Mouse (Mus musculus) hindbrain, embryonic 14.5 days (tissue): ENCODE results near the gene H2-K1. TPM values are rescaled to one million over a fixed set of nuclear protein-coding genes. Genes with fewer than 3 reads are reported as not detected.

ENCODE experiments used
- ATAC-seq: fragments of 200-750 bp; cut with Nextera tagmentation; 2 replicates; pipeline ENCODE4 v1.8.0; 2017; ENCODE audit warnings: moderate number of reproducible peaks, mild to moderate bottlenecking, moderate TSS enrichment, moderate library complexity; ENCODE audit not compliant: low FRiP score
- DNase-seq: peaks from one replicate; pipeline ENCODE4 v3.0.0-alpha.2; 2015; ENCODE audit warnings: low spot score
- H3K27ac ChIP-seq: fragments of 300-500 bp; sonication (generic); 2 replicates; pipeline ENCODE4 v1.5.1; 2014; ENCODE audit warnings: mild to moderate bottlenecking, moderate library complexity
- H3K27me3 ChIP-seq: fragments of 300-500 bp; sonication (generic); 2 replicates; pipeline ENCODE4 v1.6.1; 2014; ENCODE audit warnings: mild to moderate bottlenecking, low read length, mixed read lengths; ENCODE audit not compliant: control insufficient read depth, insufficient read depth
- H3K36me3 ChIP-seq: fragments of 300-500 bp; sonication (generic); replicated peaks from 2 replicates; pipeline ENCODE4 v1.6.1; 2014; ENCODE audit not compliant: control insufficient read depth, insufficient read depth
- H3K4me1 ChIP-seq: fragments of 300-500 bp; sonication (generic); replicated peaks from 2 replicates; pipeline ENCODE4 v1.6.1; 2014; ENCODE audit warnings: antibody characterized with exemption, low read length, mixed read lengths; ENCODE audit not compliant: control insufficient read depth, insufficient read depth
- H3K4me2 ChIP-seq: fragments of 300-500 bp; sonication (generic); replicated peaks from 2 replicates; pipeline ENCODE4 v1.6.1; 2014; ENCODE audit warnings: mild to moderate bottlenecking, moderate library complexity
- H3K4me3 ChIP-seq: fragments of 300-500 bp; sonication (generic); replicated peaks from 2 replicates; pipeline ENCODE4 v1.5.1; 2014; ENCODE audit warnings: mild to moderate bottlenecking, low read length
- H3K9ac ChIP-seq: fragments of 300-500 bp; sonication (generic); 2 replicates; pipeline ENCODE4 v1.6.1; 2014
- H3K9me3 ChIP-seq: fragments of 300-500 bp; sonication (generic); 2 replicates; pipeline ENCODE4 v1.6.1; 2016; ENCODE audit warnings: low read length; ENCODE audit not compliant: control insufficient read depth
- WGBS: fragments of 180-500 bp; shearing (Covaris S2); extraction: QIAGEN DNeasy Blood & Tissue Kit; methylation state at CpG from one replicate; pipeline ENCODE4 v1.1.7; 2014; 5-methylcytosine and 5-hydroxymethylcytosine counted together
- polyA plus RNA-seq: library from polyadenylated mRNA; unstranded; fragments of >200 nt; fragmentation: Nextera tagmentation; extraction: Ambion mirVana; gene quantifications from 2 replicates; pipeline ENCODE4 v1.2.1, GENCODE M21; 2014

The H2-K1 gene
- polyA plus RNA-seq, 1 experiment from 2014 or later, result 12.5 TPM

- no peaks in the 10 kb centered on the region for H3K9me3 ChIP-seq
- 0 out of 2 replicates have a peak overlapping the region, but pooled peaks have one; percentile 90 for H3K4me3 ChIP-seq
- WGBS, result 90% methylated on average over 18 of the region's 18 CpGs
- no peaks in the 10 kb centered on the region for H3K27me3 ChIP-seq
- no peak for ATAC-seq
- DNase-seq, result no peak
- H3K36me3 ChIP-seq, result peaks cover 30% of the 10 kb centered on the region
- peak overlapping the region; percentile 83 for H3K4me2 ChIP-seq
- H3K27ac ChIP-seq, result no peak overlapping the region
- no peak overlapping the region for H3K9ac ChIP-seq
- peaks cover 60% of the 10 kb centered on the region for H3K4me1 ChIP-seq
Observed at GRCm38 (mm10) chr17:34029150-34029889, 29.2 kb upstream of the H2-K1 start.

GRCm38 (mm10) chr17:34028501-34029149 is 28.5 kb upstream of the H2-K1 start:
- DNase-seq, result no peak
- no peaks in the 10 kb centered on the region for H3K9me3 ChIP-seq
- no peak overlapping the region for H3K9ac ChIP-seq
- H3K4me3 ChIP-seq, result peak overlapping the region; percentile 57
- peaks cover 23% of the 10 kb centered on the region for H3K36me3 ChIP-seq
- no peaks in the 10 kb centered on the region for H3K27me3 ChIP-seq
- peak overlapping the region; percentile 81 for H3K27ac ChIP-seq
- 47% methylated on average over 17 of the region's 17 CpGs for WGBS
- peaks cover 64% of the 10 kb centered on the region for H3K4me1 ChIP-seq
- H3K4me2 ChIP-seq, result peak overlapping the region; percentile 83
- no peak for ATAC-seq

GRCm38 (mm10) chr17:34027656-34028223 is 27.6 kb upstream of the H2-K1 start, which contains the start of gene H2-Ke6:
TSS of gene H2-Ke6 (minus strand) at chr17:34028060.
- Histone ChIP-seq H3K36me3 (peaks cover 27% of the 10 kb centered on the region), H3K27ac (peak within 1 kb of the TSS; percentile 81), H3K4me1 (peaks cover 63% of the 10 kb centered on the region), H3K9ac (peak within 1 kb of the TSS; percentile 67), H3K9me3 (no peaks in the 10 kb centered on the region), H3K4me2 (peak within 1 kb of the TSS; percentile 83), H3K27me3 (no peaks in the 10 kb centered on the region), H3K4me3 (peak within 1 kb of the TSS; percentile 57)
- peak; percentile 92 for DNase-seq
- peak; percentile 76 for ATAC-seq
- WGBS, result under 1% methylated on average over 49 of the region's 49 CpGs

- WGBS, result 3% methylated on average over 36 of the region's 36 CpGs
- no peaks in the 10 kb centered on the region for H3K27me3 ChIP-seq
- DNase-seq, result no peak
- ATAC-seq, result no peak
- peak overlapping the region; percentile 67 for H3K9ac ChIP-seq
- H3K36me3 ChIP-seq, result peaks cover 34% of the 10 kb centered on the region
- peak overlapping the region; percentile 81 for H3K27ac ChIP-seq
- peak overlapping the region; percentile 57 for H3K4me3 ChIP-seq
- H3K4me1 ChIP-seq, result peaks cover 60% of the 10 kb centered on the region
- H3K9me3 ChIP-seq, result no peaks in the 10 kb centered on the region
- peak overlapping the region; percentile 83 for H3K4me2 ChIP-seq
Observed at GRCm38 (mm10) chr17:34026917-34027655, 26.9 kb upstream of the H2-K1 start.

GRCm38 (mm10) chr17:34026221-34026620 is 26.1 kb upstream of the H2-K1 start:
- DNase-seq, result no peak
- no peaks in the 10 kb centered on the region for H3K27me3 ChIP-seq
- no peak for ATAC-seq
- peak overlapping the region; percentile 4 for H3K9ac ChIP-seq
- H3K4me1 ChIP-seq, result peaks cover 60% of the 10 kb centered on the region
- H3K4me3 ChIP-seq, result peak overlapping the region; percentile 57; the same call in 1 of the 2 replicates
- peak overlapping the region; percentile 83 for H3K4me2 ChIP-seq
- peak overlapping the region; percentile 73 for H3K27ac ChIP-seq
- H3K9me3 ChIP-seq, result no peaks in the 10 kb centered on the region
- 14% methylated on average over 2 of the region's 2 CpGs for WGBS
- peaks cover 39% of the 10 kb centered on the region for H3K36me3 ChIP-seq

GRCm38 (mm10) chr17:34025756-34026151 is 25.6 kb upstream of the H2-K1 start:
- peaks cover 43% of the 10 kb centered on the region for H3K36me3 ChIP-seq
- WGBS, result 0% methylated on average over 7 of the region's 7 CpGs
- H3K4me2 ChIP-seq, result peak overlapping the region; percentile 83
- H3K27me3 ChIP-seq, result no peaks in the 10 kb centered on the region
- H3K4me3 ChIP-seq, result peak overlapping the region; percentile 92
- H3K9ac ChIP-seq, result peak overlapping the region; percentile 97
- peak overlapping the region; percentile 99 for H3K27ac ChIP-seq
- H3K4me1 ChIP-seq, result peaks cover 59% of the 10 kb centered on the region
- DNase-seq (peak; percentile 58), ATAC-seq (peak; percentile 24; the same call in 1 of the 2 replicates)
- no peaks in the 10 kb centered on the region for H3K9me3 ChIP-seq

- H3K27me3 ChIP-seq, result no peaks in the 10 kb centered on the region
- WGBS, result under 1% methylated on average over 47 of the region's 57 CpGs
- H3K36me3 ChIP-seq, result peaks cover 44% of the 10 kb centered on the region
- H3K9me3 ChIP-seq, result 0 out of 2 replicates have a peak, but pooled peaks cover 2% of the 10 kb centered on the region
- H3K9ac ChIP-seq, result peak overlapping the region; percentile 97
- ATAC-seq (peak; percentile 1; the same call in 1 of the 2 replicates), DNase-seq (peak; percentile 50)
- H3K4me1 ChIP-seq, result peaks cover 53% of the 10 kb centered on the region
- peak overlapping the region; percentile 83 for H3K4me2 ChIP-seq
- peak overlapping the region; percentile 99 for H3K27ac ChIP-seq
- H3K4me3 ChIP-seq, result peak overlapping the region; percentile 92
Observed at GRCm38 (mm10) chr17:34024861-34025755, 25.0 kb upstream of the H2-K1 start.

- Histone ChIP-seq H3K27me3 (no peaks in the 10 kb centered on the region), H3K4me3 (peak within 1 kb of the TSS; percentile 92), H3K4me1 (peaks cover 45% of the 10 kb centered on the region), H3K27ac (peak within 1 kb of the TSS; percentile 99), H3K4me2 (peak within 1 kb of the TSS; percentile 83), H3K9me3 (0 out of 2 replicates have a peak, but pooled peaks cover 3% of the 10 kb centered on the region), H3K9ac (peak within 1 kb of the TSS; percentile 97), H3K36me3 (peaks cover 39% of the 10 kb centered on the region)
- ATAC-seq (peak; percentile 81), DNase-seq (peak; percentile 86)
- WGBS, result under 1% methylated on average over 48 of the region's 58 CpGs
Observed at GRCm38 (mm10) chr17:34024317-34024821, 24.2 kb upstream of the H2-K1 start, which contains the start of gene Ring1. TSS of gene Ring1 (minus strand) at chr17:34024680.
